Mouse (Mus musculus): ENCODE measurements around the gene Cntnap5c. TPM values are rescaled to one million over a fixed set of nuclear protein-coding genes. Genes with fewer than 3 reads are reported as not detected.

Cntnap5c gene
- polyA plus RNA-seq, 1 experiment from 2014 or later: not detected

GRCm38 (mm10) chr17:57988420-57988819 lies 219.1 kb downstream of the Cntnap5c start:
- TF ChIP-seq CTCF (IDR thresholded peaks at IDR 0.05; ENCODE audit: low read depth): peak; percentile 71
- no peak for TF ChIP-seq EP300 (optimal IDR thresholded peaks at IDR 0.05)

GRCm38 (mm10) chr17:57996461-57996860 lies 227.1 kb downstream of the Cntnap5c start:
- ATAC-seq (ENCODE audit: low FRiP score, low TSS enrichment) (no peak), DNase-seq (ENCODE audit: low spot score) (no peak)
- WGBS: 70% methylated on average over 1 of the region's 1 CpGs
- H3K4me2 ChIP-seq (replicated peaks; ENCODE audit: low read depth): no peak overlapping the region
- no peak overlapping the region for H3K27ac ChIP-seq (replicated peaks)
- no peaks in the 10 kb centered on the region for H3K27me3 ChIP-seq (ENCODE audit: control insufficient read depth, insufficient read depth, low read length)
- no peaks in the 10 kb centered on the region for H3K4me1 ChIP-seq (replicated peaks; ENCODE audit: control insufficient read depth, insufficient read depth)
- H3K9ac ChIP-seq (ENCODE audit: low read length): no peak overlapping the region
- H3K4me3 ChIP-seq (ENCODE audit: low read depth, low read length): no peak overlapping the region
- H3K36me3 ChIP-seq (ENCODE audit: control insufficient read depth, insufficient read depth, low read length): no peaks in the 10 kb centered on the region
- no peaks in the 10 kb centered on the region for H3K9me3 ChIP-seq (ENCODE audit: control insufficient read depth, low read length)
- TF ChIP-seq EP300 (optimal IDR thresholded peaks at IDR 0.05) (no peak), CTCF (IDR thresholded peaks at IDR 0.05; ENCODE audit: low read depth) (no peak)

More at GRCm38 (mm10) chr17:57988420-57988819, 219.1 kb downstream of the Cntnap5c start:
- 37% methylated on average over 2 of the region's 2 CpGs for WGBS
- H3K4me1 ChIP-seq (replicated peaks; ENCODE audit: control insufficient read depth, insufficient read depth): no peaks in the 10 kb centered on the region
- no peaks in the 10 kb centered on the region for H3K27me3 ChIP-seq (ENCODE audit: control insufficient read depth, insufficient read depth, low read length)
- no peaks in the 10 kb centered on the region for H3K36me3 ChIP-seq (ENCODE audit: control insufficient read depth, insufficient read depth, low read length)
- DNase-seq (ENCODE audit: low spot score) (peak; percentile 65), ATAC-seq (ENCODE audit: low FRiP score, low TSS enrichment) (0 out of 2 replicates have a peak, but pooled peaks have one; percentile 47)
- H3K9ac ChIP-seq (ENCODE audit: low read length): no peak overlapping the region
- no peak overlapping the region for H3K27ac ChIP-seq (replicated peaks)
- no peak overlapping the region for H3K4me3 ChIP-seq (ENCODE audit: low read depth, low read length)
- H3K4me2 ChIP-seq (replicated peaks; ENCODE audit: low read depth): no peak overlapping the region
- H3K9me3 ChIP-seq (ENCODE audit: control insufficient read depth, low read length): no peaks in the 10 kb centered on the region

DNA sequence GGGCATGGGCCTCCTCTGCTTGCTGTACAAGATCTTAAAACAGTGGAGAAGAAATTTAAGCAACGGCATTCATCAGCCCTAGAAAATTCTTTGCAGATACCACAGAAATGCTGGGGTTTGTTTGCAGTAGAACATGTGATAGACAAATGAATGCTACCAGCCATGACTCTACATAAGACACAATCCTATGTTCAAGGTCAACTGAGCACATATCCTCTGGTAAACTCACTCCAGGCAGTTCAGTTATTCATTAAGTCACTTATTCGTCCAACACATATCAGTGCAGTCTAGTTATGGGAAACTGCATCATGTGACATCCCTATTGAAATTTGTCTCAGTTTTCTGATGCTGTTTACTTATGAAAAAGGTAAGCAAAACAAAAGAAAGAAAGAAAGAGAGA lies 229.7 kb downstream of the Cntnap5c start:
- Histone ChIP-seq H3K27me3 (ENCODE audit: control insufficient read depth, insufficient read depth, low read length) (no peaks in the 10 kb centered on the region), H3K27ac (replicated peaks) (no peak overlapping the region), H3K9ac (ENCODE audit: low read length) (no peak overlapping the region), H3K36me3 (ENCODE audit: control insufficient read depth, insufficient read depth, low read length) (no peaks in the 10 kb centered on the region), H3K4me3 (ENCODE audit: low read depth, low read length) (no peak overlapping the region), H3K9me3 (ENCODE audit: control insufficient read depth, low read length) (no peaks in the 10 kb centered on the region), H3K4me1 (replicated peaks; ENCODE audit: control insufficient read depth, insufficient read depth) (no peaks in the 10 kb centered on the region), H3K4me2 (replicated peaks; ENCODE audit: low read depth) (no peak overlapping the region)
- whole genome bisulfite sequencing: 63% methylated on average over 2 of the region's 2 CpGs
- ATAC-seq (ENCODE audit: low FRiP score, low TSS enrichment): peak; percentile 72; the same call in 1 of the 2 replicates
- no peak for DNase-seq (ENCODE audit: low spot score)
- TF ChIP-seq EP300 (optimal IDR thresholded peaks at IDR 0.05) (no peak), CTCF (IDR thresholded peaks at IDR 0.05; ENCODE audit: low read depth) (no peak)

DNA sequence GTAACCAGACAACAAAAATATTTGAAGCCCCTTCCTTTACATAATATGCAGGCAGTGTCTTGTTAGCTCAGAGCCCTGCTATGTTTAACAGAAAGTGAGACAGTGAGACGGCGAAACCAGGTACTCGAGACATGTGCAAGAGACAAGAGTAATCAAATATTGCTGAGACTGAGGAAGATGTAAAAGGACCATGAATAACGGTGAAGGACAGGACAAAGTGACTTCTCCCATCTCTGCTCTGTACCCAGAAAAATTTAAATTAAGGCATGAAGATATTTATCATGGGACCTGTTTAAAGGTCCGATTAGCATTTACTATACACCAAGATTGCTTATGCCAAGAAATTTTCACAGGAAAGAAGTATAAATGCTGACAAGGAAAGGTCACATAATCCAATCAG lies 233.5 kb downstream of the Cntnap5c start:
- no peak overlapping the region for H3K4me2 ChIP-seq (replicated peaks; ENCODE audit: low read depth)
- H3K9ac ChIP-seq (ENCODE audit: low read length): no peak overlapping the region
- no peaks in the 10 kb centered on the region for H3K36me3 ChIP-seq (ENCODE audit: control insufficient read depth, insufficient read depth, low read length)
- ATAC-seq (ENCODE audit: low FRiP score, low TSS enrichment) (no peak), DNase-seq (ENCODE audit: low spot score) (no peak)
- H3K4me1 ChIP-seq (replicated peaks; ENCODE audit: control insufficient read depth, insufficient read depth): no peaks in the 10 kb centered on the region
- no peak overlapping the region for H3K4me3 ChIP-seq (ENCODE audit: low read depth, low read length)
- no peak overlapping the region for H3K27ac ChIP-seq (replicated peaks)
- WGBS: 80% methylated on average over 5 of the region's 5 CpGs
- H3K9me3 ChIP-seq (ENCODE audit: control insufficient read depth, low read length): no peaks in the 10 kb centered on the region
- no peaks in the 10 kb centered on the region for H3K27me3 ChIP-seq (ENCODE audit: control insufficient read depth, insufficient read depth, low read length)
- TF ChIP-seq EP300 (optimal IDR thresholded peaks at IDR 0.05) (no peak), CTCF (IDR thresholded peaks at IDR 0.05; ENCODE audit: low read depth) (no peak)

GRCm38 (mm10) chr17:58003322-58003721 lies 234.0 kb downstream of the Cntnap5c start:
- H3K27ac ChIP-seq (replicated peaks): no peak overlapping the region
- H3K9ac ChIP-seq (ENCODE audit: low read length): no peak overlapping the region
- TF ChIP-seq EP300 (optimal IDR thresholded peaks at IDR 0.05) (no peak), CTCF (IDR thresholded peaks at IDR 0.05; ENCODE audit: low read depth) (no peak)
- WGBS: 73% methylated on average over 1 of the region's 1 CpGs
- no peak overlapping the region for H3K4me2 ChIP-seq (replicated peaks; ENCODE audit: low read depth)
- ATAC-seq (ENCODE audit: low FRiP score, low TSS enrichment) (no peak), DNase-seq (ENCODE audit: low spot score) (no peak)
- H3K9me3 ChIP-seq (ENCODE audit: control insufficient read depth, low read length): no peaks in the 10 kb centered on the region
- no peaks in the 10 kb centered on the region for H3K27me3 ChIP-seq (ENCODE audit: control insufficient read depth, insufficient read depth, low read length)
- no peaks in the 10 kb centered on the region for H3K36me3 ChIP-seq (ENCODE audit: control insufficient read depth, insufficient read depth, low read length)
- H3K4me1 ChIP-seq (replicated peaks; ENCODE audit: control insufficient read depth, insufficient read depth): no peaks in the 10 kb centered on the region
- H3K4me3 ChIP-seq (ENCODE audit: low read depth, low read length): no peak overlapping the region

DNA sequence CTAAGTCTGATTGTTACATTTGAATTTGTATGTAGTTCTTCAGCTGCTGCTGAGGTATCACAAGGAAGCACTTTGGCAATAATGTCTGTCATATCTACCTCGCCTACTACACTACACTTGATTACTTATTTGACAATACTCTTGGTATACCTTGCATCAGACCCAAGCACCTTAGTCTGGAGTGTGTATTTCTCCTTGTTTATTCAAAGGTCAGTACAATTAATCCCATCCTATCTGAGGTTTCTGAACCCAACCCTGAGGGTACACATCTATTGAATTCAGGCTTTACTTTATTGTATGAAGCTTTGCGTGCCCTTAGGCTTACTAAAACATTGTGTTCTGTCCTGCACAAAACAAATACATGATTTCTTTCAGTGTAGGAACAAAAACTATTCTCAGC lies 235.1 kb downstream of the Cntnap5c start:
- no peaks in the 10 kb centered on the region for H3K36me3 ChIP-seq (ENCODE audit: control insufficient read depth, insufficient read depth, low read length)
- H3K4me3 ChIP-seq (ENCODE audit: low read depth, low read length): no peak overlapping the region
- 63% methylated on average over 2 of the region's 2 CpGs for WGBS

More for the DNA sequence above, 235.1 kb downstream of the Cntnap5c start:
- Histone ChIP-seq H3K9ac (ENCODE audit: low read length) (no peak overlapping the region), H3K27me3 (ENCODE audit: control insufficient read depth, insufficient read depth, low read length) (no peaks in the 10 kb centered on the region), H3K27ac (replicated peaks) (no peak overlapping the region), H3K4me2 (replicated peaks; ENCODE audit: low read depth) (no peak overlapping the region), H3K9me3 (ENCODE audit: control insufficient read depth, low read length) (no peaks in the 10 kb centered on the region), H3K4me1 (replicated peaks; ENCODE audit: control insufficient read depth, insufficient read depth) (no peaks in the 10 kb centered on the region)
- ATAC-seq (ENCODE audit: low FRiP score, low TSS enrichment) (peak; percentile 97), DNase-seq (ENCODE audit: low spot score) (no peak)
- no peak for TF ChIP-seq EP300 (optimal IDR thresholded peaks at IDR 0.05)
- TF ChIP-seq CTCF (IDR thresholded peaks at IDR 0.05; ENCODE audit: low read depth): no peak
